Mouse (Mus musculus) heart, embryonic 11.5 days (tissue): ENCODE data around the gene Clmn. TPM values are rescaled to one million over a fixed set of nuclear protein-coding genes. Genes with fewer than 3 reads are reported as not detected.

Experiments used
- ATAC-seq: fragments of 200-750 bp; cut with Nextera tagmentation; replicated peaks from 2 replicates; pipeline ENCODE4 v1.8.0; 2017; ENCODE audit warnings: moderate library complexity; ENCODE audit not compliant: insufficient number of reproducible peaks, low FRiP score, low TSS enrichment
- H3K27ac ChIP-seq: fragments of 300-500 bp; sonication (generic); 2 replicates; pipeline ENCODE4 v1.5.1; 2014; ENCODE audit warnings: mild to moderate bottlenecking, low read depth, low read length
- H3K27me3 ChIP-seq: fragments of 300-500 bp; sonication (generic); 2 replicates; pipeline ENCODE4 v1.6.1; 2014; ENCODE audit warnings: mild to moderate bottlenecking, low read length, mixed read lengths; ENCODE audit not compliant: control insufficient read depth, insufficient read depth
- H3K36me3 ChIP-seq: fragments of 300-500 bp; sonication (generic); 2 replicates; pipeline ENCODE4 v1.6.1; 2014; ENCODE audit warnings: mild to moderate bottlenecking, low read length, moderate library complexity, mixed read lengths; ENCODE audit not compliant: control insufficient read depth, insufficient read depth
- H3K4me1 ChIP-seq: fragments of 300-500 bp; sonication (generic); 2 replicates; pipeline ENCODE4 v1.6.1; 2014; ENCODE audit warnings: low read length; ENCODE audit not compliant: control insufficient read depth, insufficient read depth
- H3K4me2 ChIP-seq: fragments of 300-500 bp; sonication (generic); 2 replicates; pipeline ENCODE4 v1.6.1; 2014; ENCODE audit warnings: mild to moderate bottlenecking, moderate library complexity
- H3K4me3 ChIP-seq: fragments of 300-500 bp; sonication (generic); 2 replicates; pipeline ENCODE4 v1.5.1; 2014; ENCODE audit warnings: low read depth, low read length
- H3K9ac ChIP-seq: fragments of 300-500 bp; sonication (generic); 2 replicates; pipeline ENCODE4 v1.6.1; 2014; ENCODE audit warnings: mild to moderate bottlenecking, low read depth, low read length, moderate library complexity
- H3K9me3 ChIP-seq: fragments of 300-500 bp; sonication (generic); replicated peaks from 2 replicates; pipeline ENCODE4 v1.6.1; 2016; ENCODE audit warnings: low read length; ENCODE audit not compliant: control insufficient read depth
- whole genome bisulfite sequencing: fragments of 180-500 bp; shearing (Covaris S2); extraction: QIAGEN DNeasy Blood & Tissue Kit; methylation state at CpG from one replicate; pipeline ENCODE4 v1.1.7; 2014; ENCODE audit not compliant: insufficient replicate concordance; 5-methylcytosine and 5-hydroxymethylcytosine counted together
- polyA plus RNA-seq: library from polyadenylated mRNA; unstranded; fragments of >200 nt; fragmentation: Nextera tagmentation; extraction: Ambion mirVana; gene quantifications from 2 replicates; pipeline ENCODE4 v1.2.1, GENCODE M21; 2014

The Clmn gene
- polyA plus RNA-seq, 1 experiment from 2014 or later, result 1.5 TPM

DNA sequence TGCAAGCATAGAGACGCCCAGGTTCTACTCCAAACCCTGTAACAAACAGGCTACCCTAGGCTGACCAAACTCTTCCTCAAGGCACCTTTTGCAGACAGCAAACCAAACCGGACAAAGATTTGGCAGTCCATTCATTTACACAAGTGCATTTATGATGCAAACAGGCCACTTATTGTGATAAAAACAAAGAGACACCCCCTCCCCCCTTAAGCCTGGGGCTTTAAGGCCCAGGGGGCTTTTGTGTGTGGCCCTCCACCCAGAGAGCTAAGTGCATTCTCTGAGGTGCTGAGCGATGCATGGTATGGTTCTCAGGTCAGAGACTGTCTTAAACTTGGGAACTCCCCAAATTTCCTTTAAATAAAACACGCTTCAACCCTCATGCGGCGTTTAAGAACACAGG is 101.0 kb downstream of the Clmn start:
- Histone ChIP-seq H3K4me1 (no peaks in the 10 kb centered on the region), H3K27me3 (no peaks in the 10 kb centered on the region), H3K4me3 (no peak overlapping the region), H3K4me2 (no peak overlapping the region), H3K36me3 (no peaks in the 10 kb centered on the region), H3K27ac (no peak overlapping the region), H3K9ac (no peak overlapping the region), H3K9me3 (no peaks in the 10 kb centered on the region)
- no peak for ATAC-seq
- WGBS, result 79% methylated on average over 6 of the region's 6 CpGs

DNA sequence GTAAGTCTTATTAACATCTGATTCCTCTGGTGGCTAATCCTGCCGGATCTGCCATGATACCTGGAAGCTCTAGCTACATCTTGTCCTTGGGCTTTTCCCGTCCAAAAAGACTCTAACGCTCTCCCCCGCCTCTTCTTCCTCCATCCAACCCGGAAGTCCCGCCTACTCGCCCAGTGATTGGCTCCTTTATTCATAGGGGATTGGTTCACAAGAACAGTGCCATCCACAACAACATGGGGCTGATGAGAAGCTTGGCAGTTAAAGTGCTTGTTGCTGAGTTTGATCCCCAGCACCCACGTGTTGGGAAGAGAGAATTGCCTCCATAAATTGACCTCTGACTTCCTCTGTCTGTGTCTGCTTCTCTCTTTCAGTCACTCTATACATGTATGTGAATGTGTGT is 103.5 kb downstream of the Clmn start:
- Histone ChIP-seq H3K36me3 (no peaks in the 10 kb centered on the region), H3K27me3 (no peaks in the 10 kb centered on the region), H3K4me3 (no peak overlapping the region), H3K9me3 (no peaks in the 10 kb centered on the region), H3K4me2 (no peak overlapping the region), H3K27ac (no peak overlapping the region), H3K4me1 (no peaks in the 10 kb centered on the region), H3K9ac (no peak overlapping the region)
- 75% methylated on average over 8 of the region's 8 CpGs for WGBS
- ATAC-seq, result no peak

- Histone ChIP-seq H3K9me3 (no peaks in the 10 kb centered on the region), H3K36me3 (no peaks in the 10 kb centered on the region), H3K27ac (no peak overlapping the region), H3K27me3 (no peaks in the 10 kb centered on the region), H3K4me1 (no peaks in the 10 kb centered on the region), H3K9ac (no peak overlapping the region), H3K4me2 (no peak overlapping the region), H3K4me3 (no peak overlapping the region)
- no peak for ATAC-seq
- 81% methylated on average over 7 of the region's 7 CpGs for WGBS
Measured at GRCm38 (mm10) chr12:104758066-104758465, 106.8 kb downstream of the Clmn start.

- H3K4me3 ChIP-seq, result no peak overlapping the region
- peaks cover 26% of the 10 kb centered on the region for H3K4me1 ChIP-seq
- no peaks in the 10 kb centered on the region for H3K9me3 ChIP-seq
- WGBS, result 68% methylated on average over 4 of the region's 4 CpGs
- H3K36me3 ChIP-seq, result 0 out of 2 replicates have a peak, but pooled peaks cover 2% of the 10 kb centered on the region
- no peak overlapping the region for H3K4me2 ChIP-seq
- H3K27ac ChIP-seq, result no peak overlapping the region
- no peaks in the 10 kb centered on the region for H3K27me3 ChIP-seq
- no peak overlapping the region for H3K9ac ChIP-seq
- ATAC-seq, result no peak
Measured at GRCm38 (mm10) chr12:104753686-104754085, 111.2 kb downstream of the Clmn start.

DNA sequence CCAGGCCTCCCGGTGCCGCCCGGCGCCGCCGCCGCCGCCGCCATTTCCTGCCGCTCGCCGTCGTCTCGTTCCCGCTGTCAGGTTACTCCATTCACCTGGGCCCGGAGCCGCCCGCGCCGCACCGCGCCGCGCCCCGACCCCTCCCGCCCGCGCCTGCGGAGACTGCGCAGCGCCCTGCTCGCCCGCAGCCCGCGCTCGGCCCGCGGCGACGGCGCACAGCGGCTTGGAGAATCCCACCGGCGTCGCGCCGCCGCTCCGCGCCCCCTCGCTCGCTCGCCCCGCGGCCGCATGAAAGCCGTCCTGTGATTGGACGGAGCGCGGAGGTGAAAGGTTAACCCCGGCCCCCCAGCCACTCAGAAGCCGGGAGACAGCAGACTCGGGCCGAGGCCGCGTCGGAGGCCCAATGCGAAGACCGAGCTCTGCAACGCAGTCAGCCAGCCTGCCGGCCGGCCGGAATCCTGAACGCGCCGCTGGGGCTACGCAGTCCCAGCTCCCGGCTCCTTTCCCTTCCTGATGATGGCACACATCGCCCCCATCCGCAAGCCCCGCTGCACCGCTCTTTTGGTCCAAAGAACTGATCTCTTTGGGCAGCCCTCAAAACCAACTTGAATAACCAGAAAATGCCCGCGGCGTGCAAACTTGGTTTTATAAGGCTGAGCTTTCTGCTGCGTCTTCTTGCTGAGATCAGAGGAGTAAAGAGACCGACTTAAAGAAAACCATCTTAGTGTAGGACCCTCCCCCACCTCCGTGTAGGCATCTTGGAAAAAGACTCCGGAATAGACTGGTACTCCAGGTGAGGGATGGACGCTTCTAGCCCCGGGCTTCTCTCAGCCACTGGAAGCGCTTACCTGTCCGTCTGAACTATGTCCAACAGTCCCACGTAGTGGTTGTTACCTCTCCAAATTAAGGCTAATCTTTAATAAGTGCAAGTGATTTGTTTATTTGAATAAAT is 112.8 kb downstream of the Clmn start, which contains the start of gene Dicer1:
TSS of gene Dicer1 (minus strand) at position 139 of the 952 bp plus-strand sequence.
- Histone ChIP-seq H3K4me3 (peak within 1 kb of the TSS; percentile 96), H3K27ac (peak within 1 kb of the TSS; percentile 95), H3K27me3 (no peaks in the 10 kb centered on the region), H3K9me3 (no peaks in the 10 kb centered on the region), H3K9ac (peak within 1 kb of the TSS; percentile 98), H3K4me2 (peak within 1 kb of the TSS; percentile 94), H3K4me1 (peaks cover 32% of the 10 kb centered on the region), H3K36me3 (0 out of 2 replicates have a peak, but pooled peaks cover 2% of the 10 kb centered on the region)
- ATAC-seq, result peak; percentile 93
- WGBS, result under 1% methylated on average over 67 of the region's 94 CpGs

DNA sequence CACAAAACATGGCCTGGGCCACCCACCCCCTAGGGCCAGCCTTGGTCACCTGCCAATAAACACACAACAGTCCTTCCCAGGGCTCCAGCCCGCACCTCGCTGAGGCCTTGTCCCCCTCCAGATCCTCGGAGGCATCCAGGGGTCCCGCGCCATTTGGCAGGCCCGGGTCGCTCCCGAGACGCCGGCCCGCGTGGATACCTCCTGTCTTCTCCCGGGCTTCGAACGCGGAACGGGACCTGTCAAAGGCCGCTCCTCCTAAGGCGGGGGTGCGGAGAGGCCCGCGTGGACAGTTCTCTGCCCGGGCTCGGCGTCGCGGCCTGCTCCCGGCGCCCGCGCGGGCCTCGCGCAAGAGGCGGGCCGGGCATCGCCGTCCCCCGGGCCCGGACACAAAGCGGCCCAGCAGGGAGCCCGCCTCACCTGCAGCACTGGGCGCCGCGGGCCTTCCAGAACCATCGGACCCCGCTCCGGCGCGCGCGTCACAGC is 113.5 kb downstream of the Clmn start:
- peak overlapping the region; percentile 96 for H3K4me3 ChIP-seq
- H3K4me2 ChIP-seq, result peak overlapping the region; percentile 94
- H3K9ac ChIP-seq, result peak overlapping the region; percentile 98
- H3K36me3 ChIP-seq, result 0 out of 2 replicates have a peak, but pooled peaks cover 2% of the 10 kb centered on the region
- peak; percentile 29 for ATAC-seq
- H3K27me3 ChIP-seq, result no peaks in the 10 kb centered on the region
- H3K9me3 ChIP-seq, result no peaks in the 10 kb centered on the region
- H3K27ac ChIP-seq, result peak overlapping the region; percentile 95
- H3K4me1 ChIP-seq, result peaks cover 35% of the 10 kb centered on the region
- WGBS, result under 1% methylated on average over 52 of the region's 52 CpGs

DNA sequence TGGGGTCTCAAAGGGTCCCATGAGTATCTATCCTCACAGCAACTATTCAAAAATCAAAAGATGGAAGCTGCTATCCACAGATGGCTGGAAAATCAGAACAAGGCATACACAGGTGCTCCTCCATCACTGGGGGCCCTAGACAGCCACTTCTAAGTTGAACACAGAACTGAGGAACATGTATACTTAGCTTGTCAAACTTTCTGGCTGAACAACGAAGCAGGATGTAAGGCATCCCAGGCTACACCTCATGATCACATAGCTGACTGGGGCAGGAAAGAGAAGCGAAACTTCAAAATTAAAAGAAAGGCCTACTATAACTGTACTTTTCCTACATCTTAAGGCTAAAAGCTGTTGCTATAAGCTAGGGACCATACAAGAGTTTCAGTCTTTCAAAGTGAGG is 115.9 kb downstream of the Clmn start:
- no peak overlapping the region for H3K27ac ChIP-seq
- peaks cover 35% of the 10 kb centered on the region for H3K4me1 ChIP-seq
- no peak for ATAC-seq

GRCm38 (mm10) chr12:104747252-104747651 is 117.6 kb downstream of the Clmn start:
- H3K27ac ChIP-seq, result no peak overlapping the region
- whole genome bisulfite sequencing, result 84% methylated on average over 5 of the region's 5 CpGs
- no peak for ATAC-seq
- H3K9ac ChIP-seq, result no peak overlapping the region
- H3K36me3 ChIP-seq, result 0 out of 2 replicates have a peak, but pooled peaks cover 2% of the 10 kb centered on the region
- H3K9me3 ChIP-seq, result no peaks in the 10 kb centered on the region
- H3K4me2 ChIP-seq, result no peak overlapping the region
- H3K27me3 ChIP-seq, result no peaks in the 10 kb centered on the region
- H3K4me3 ChIP-seq, result no peak overlapping the region
- peaks cover 32% of the 10 kb centered on the region for H3K4me1 ChIP-seq

More for the DNA sequence above, 115.9 kb downstream of the Clmn start:
- H3K27me3 ChIP-seq, result no peaks in the 10 kb centered on the region
- H3K36me3 ChIP-seq, result 0 out of 2 replicates have a peak, but pooled peaks cover 2% of the 10 kb centered on the region
- H3K9ac ChIP-seq, result no peak overlapping the region
- 85% methylated on average over 2 of the region's 2 CpGs for WGBS
- no peak overlapping the region for H3K4me3 ChIP-seq
- H3K4me2 ChIP-seq, result no peak overlapping the region
- H3K9me3 ChIP-seq, result no peaks in the 10 kb centered on the region
